Mouse (Mus musculus): ENCODE results near the gene Gins2.

Gins2 gene

DNA sequence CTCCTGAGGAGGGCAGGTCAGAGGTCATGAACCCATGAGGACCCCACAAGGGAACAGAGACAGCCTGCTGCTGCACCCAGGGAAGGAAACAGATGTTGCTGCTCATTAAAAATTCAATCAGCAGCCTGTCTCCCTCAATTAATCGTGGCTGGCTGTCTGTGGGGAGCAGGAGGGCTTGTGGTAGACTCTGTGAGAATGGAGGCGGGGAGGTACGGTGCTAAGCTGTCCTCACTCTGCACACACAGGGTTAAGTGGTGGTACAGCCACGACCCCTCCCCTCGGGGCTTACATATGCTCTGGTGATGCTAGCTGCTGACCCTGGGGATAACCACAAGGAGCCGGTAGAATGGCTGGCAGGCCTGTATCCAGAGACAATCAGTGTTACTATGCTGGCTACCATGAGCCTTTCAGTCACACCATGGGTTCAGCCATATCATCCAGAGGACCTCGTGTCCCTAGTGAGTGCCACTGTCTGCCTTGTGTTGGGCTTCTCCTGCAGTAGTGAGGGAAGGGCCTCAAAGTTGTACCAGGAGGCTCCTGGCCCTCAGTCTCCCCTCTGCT lies 23.9 kb downstream of the Gins2 start:
- in situ Hi-C loops (cut with MseI, MboI), result no loop called here

DNA sequence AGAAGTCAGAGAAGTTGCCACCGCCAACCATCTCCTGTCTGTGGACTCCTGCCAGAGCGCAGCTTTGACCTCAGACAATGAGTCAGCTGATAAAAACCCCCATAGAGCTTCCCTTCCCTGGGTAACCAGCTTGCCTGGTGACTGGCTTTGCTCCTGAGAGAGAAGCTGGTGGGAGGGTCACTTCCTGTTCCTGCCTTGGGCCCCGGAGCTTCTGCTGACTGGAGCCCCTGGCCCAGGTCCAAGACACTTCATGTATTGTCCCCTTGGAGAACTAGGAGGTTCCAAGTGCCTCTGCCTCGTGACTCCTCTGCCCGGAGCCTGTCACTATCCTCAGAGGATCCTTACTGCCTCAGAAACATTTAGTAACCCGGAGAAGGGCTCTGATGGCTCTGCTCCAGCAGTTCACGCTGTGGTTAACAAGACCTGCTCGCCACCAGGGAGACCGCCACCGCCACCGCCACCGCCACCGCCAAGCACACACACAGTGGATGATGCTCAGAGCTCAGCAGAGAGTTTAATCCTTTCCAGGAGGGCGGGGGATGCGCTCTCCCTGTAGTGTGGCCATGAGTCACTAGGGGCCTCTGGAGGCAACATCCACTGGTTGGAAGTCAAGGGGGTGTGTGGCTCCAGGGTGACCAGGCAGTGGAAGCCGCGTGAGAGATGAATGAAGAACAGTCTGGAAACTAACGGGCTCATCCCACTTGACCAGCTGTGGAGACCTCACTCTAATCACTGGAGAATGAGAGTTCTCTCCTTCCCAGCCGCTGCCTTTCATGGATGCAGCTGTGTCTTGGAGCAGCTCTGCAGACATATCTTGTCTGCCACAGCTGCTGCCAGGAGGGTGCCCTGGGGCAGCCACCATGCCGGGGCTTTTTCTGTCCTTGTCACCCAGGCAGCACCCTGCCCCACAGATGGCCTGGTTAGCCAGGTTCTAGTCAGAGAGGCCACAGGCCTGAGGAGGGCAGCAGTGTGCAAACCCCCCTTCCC lies 25.0 kb downstream of the Gins2 start:
- in situ Hi-C loops (cut with MseI, MboI), result no loop called here

DNA sequence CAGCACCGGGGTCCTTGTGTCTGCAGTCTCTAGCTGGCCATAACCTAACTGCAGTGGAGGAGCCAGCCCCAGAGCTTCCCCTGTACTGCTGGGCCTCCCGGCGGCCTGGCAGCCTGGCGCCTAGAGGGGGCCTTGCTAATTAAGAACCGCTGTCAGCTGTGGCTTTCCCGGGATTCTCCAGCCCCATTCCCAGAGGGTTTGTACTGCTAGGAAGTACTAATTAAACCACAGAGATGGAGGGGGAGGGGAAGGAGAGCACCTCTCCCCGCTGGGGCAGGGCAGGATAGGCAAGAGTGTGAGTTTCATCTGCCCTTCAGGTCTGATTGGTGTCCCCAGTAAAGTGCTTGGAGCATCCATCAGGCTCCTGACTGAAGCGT lies 25.8 kb downstream of the Gins2 start:
- in situ Hi-C loops (cut with MseI, MboI), result no loop called here

DNA sequence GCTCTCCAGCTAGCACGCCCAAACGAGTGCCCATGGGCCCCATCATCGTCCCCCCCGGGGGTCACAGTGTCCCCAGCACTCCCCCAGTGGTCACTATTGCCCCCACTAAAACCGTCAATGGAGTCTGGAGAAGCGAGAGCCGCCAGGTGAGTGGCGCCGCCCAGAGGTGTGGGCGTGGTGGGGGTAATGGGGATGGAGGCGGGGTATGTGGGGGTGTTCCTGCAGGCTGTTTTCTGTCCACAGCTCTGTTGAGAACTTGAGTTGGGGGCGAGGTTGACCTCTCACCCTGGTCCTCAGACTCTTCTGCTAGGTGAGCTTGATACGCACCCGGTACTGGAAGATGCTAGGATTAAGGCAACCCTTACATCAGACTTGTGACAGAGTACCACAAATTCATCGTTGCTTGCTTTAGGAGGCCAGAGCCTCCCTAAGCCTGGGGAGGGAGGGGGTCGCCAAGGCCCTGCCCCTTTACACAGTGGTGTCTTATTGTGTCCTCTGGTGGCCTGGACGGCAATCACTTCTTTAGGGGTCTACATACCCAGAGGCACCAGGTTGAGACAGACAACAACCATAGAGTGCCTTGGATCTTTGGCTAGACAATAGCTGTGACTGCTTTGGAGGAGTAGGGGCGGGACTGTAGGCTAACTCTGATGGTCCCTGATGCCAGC lies 26.3 kb downstream of the Gins2 start:
- in situ Hi-C loops (cut with MseI, MboI), result no loop called here

DNA sequence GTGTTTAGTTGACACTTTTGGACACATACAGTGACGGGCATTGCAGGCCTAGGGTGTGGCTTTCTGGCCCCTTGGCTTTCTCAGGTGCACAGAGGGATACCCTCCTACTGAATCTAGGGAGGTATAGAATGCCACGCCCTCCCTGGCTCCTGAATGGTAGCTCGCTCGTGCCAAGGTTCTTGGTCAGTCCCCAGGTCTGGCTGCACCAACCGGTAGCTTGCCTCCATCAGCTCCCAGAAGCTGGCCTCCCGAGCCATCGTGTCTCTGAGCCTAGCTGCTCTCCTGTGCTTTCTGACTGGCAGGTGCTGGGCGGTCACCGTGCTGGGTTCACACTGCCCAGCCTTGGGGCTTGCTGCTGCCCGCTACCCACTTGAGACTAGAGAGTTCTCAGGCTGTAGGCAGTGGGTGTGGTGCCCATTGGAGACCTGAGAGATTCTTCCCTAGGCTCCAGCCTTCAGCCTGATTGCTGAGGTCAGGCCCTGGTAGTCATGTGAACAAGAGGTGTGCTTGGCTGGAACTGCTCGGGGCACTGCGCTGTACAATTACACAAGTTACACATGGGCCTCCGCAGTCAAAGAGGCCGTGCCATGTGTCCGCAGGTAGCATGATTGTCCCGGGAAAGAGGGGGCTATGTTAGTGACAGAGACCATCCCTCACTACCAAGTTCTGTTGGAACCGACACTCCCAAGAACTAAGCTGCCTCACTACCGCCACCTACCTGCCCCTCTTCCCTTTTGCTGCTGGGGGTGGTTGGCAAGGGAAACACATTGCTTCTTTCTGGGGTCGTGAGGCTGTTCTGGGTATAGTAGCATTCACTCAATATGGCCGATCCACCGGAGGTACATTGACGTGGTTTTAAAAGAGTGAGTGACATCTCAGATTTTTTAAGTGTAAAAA lies 27.3 kb downstream of the Gins2 start:
- in situ Hi-C loops (cut with MseI, MboI), result no loop called here

DNA sequence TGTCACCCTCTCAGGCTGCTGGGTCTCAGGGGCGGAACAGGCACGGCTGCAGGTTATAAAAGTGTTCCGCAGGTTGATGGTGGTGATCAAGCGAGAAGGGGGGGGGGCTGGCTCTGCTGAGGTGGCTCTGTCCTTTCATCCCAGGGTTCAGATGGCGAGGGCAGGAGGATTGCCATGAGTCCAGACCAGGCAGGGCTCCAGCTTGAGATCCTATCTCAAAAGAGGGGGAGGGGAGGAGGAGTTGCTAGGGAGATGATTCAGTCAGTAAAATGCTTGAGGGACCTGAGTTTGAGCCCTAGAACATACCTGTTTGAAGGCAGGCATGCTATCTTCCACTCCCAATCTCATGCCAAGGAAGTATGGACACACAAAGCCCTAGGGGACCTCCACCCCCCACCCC lies 28.6 kb downstream of the Gins2 start:
- in situ Hi-C loops (cut with MseI, MboI), result no loop called here

DNA sequence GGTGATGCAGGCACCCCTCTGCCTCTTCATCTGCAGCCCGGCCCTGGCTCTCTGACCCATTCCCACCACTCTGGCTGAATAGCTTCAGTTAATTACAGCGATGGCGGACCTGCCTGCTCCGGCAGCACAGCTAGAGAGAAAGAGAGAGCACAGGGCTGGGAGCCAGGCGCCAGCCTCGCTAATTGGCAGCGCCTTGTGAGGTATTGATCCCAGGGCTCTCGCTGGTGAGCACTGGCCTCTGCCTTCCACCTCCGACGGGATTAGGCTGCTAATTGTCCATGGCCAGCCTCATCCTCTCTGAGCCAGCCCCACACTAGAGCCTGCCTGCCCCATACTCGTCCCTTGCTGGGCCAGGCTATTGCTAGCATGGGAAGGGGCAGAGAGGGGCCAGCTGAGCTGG lies 29.4 kb downstream of the Gins2 start:
- in situ Hi-C loops (cut with MseI, MboI), result no loop called here

DNA sequence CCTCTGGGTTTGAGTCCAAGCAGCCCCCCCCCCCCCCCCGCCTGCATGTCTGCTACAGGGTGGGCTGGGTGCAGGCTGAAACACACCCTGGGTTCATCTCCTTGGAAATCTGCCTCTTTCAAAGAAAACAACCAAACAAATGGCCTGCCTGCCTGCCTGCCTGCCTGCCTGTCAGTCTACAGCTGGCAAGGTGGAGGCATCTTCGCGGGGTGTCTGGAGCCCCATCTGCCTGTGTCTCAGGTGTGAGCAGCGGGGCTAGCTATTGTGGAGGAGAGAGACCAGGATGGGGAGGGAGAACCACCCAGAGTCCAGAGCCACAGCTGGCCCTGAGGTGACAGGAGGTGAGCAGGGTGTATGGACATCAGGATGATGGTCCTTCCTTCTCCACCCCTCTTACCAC lies 30.9 kb downstream of the Gins2 start:
- in situ Hi-C loops (cut with MseI, MboI), result no loop called here

DNA sequence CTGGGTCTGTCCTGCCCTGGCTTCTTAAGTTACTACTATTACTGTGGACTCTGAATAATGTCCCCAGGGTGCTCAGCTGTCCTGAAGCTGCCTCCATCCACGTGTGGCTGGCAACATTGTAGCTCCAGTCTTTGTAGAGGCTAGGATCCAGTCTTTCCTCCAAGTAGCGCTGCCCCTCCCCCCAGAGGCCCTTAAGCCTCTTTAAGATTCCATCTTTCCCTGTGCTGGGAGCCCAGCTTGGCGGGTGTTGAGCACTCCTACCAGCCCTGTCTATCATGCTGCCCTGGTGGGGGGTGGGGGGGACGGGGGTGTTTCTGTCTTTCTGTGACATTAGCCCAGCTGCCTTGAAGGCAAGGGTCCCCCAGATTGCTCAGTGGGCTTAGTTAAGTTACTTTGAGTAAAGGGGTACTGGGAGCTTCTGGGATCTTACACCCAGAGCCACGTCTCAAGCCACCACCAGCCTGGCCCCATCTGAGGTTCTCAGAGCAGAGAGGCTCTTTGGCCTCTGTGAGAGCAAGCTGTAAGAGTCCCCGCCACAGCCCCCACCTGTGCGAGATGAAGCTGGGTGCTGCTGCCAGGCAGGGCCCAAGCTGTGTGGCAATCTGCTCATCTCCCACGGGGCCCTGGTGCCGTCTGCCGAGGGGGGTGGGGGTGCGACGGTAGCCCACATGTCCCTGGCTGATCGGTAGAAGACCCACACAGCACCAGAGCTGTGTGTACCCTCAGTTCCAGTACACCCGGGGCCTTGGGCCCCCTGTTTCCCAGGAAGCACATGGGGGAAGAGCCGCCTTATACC lies 31.7 kb downstream of the Gins2 start:
- in situ Hi-C loops (cut with MseI, MboI), result no loop called here

DNA sequence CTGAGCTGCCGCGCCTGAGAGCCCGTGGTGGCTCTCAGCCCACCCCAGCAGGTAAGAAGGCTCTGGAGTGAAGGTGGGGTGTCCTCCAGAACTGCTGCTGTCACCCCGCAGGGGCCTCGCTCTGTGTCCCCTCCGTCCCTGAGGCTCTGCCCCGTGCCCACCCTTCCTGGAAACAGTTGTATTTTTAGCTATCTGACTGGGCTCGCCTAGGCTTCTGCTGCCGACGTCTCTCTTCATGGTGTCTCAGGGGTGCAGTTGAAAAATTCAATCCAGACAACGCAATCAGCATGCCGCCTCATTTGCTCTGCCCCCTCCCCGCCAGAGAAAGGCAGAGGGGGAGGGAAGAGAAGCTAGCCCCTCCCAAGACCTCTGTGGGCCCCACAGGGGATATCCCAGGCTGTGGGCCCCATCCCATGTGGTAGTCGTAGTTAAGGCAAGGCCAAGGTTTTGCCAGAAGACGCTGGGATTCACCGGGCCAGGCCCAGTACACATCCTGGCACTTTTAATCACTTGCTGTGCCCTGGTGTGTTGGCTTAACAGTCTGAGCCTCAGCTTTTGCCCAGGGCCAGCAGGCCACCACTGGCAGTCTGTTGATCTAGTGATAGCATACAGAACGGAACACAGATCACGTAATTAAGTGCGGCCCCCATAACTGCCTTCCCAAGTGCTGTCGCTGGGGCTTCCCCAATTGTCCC lies 32.8 kb downstream of the Gins2 start:
- in situ Hi-C loops (cut with MseI, MboI), result no loop called here

DNA sequence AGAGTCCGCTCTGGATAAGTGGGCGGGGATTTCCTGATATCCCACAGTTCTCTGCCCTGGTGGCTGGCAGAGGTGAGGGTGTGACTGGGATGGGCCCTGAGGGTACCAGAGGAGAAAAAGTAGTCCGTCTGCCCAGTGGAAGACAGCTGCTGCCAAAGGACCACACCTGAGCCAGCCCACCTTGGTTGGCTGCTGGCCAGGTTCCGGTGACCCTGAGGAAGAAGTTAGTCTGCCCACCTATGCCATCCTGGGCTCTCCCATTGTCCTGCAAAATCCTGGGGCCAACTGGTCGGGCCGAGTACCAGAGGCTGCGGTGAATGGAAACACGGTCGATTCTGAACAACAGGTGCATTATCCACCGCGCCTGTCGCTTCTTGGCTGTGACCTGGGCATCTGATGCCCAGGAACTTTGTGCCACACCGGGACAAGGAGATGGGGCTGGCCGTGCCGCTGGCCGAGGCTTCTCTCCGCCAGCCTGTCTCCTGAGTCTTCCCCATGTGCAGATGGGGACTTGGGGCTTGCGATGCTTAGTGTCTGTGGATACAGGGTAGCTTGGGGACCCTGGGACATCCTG lies 34.6 kb downstream of the Gins2 start:
- in situ Hi-C loops (cut with MseI, MboI), result no loop called here

DNA sequence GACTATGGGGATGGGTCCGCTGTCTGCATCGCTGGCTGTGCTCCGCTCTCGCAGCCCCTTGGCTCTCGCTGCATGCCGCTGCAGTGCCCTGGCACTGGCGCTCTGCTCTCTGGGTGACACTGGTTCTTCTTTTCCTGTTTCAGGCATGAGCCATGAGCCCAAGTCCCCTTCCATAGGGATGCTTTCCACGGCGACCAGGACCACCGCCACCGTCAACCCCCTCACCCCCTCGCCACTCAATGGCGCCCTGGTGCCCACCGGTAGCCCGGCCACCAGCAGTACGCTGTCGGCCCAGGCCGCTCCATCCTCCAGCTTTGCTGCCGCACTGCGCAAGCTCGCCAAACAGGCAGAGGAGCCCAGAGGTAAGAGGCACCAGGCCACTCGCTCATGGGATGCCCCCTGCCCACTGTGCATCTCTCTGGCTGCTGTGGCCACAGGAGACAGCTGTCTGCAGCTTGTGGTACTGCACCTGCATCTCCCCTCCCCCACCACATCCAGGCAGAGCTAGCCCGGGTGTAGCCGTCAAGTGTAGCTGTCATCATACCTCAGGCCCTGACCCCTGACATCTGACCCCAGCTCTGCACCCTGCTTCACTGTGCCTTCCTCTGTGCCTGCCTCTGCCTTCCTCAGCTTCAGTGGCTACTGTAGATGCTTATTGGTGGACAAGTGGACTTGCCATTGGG lies 35.5 kb downstream of the Gins2 start:
- in situ Hi-C loops (cut with MseI, MboI), result no loop called here

DNA sequence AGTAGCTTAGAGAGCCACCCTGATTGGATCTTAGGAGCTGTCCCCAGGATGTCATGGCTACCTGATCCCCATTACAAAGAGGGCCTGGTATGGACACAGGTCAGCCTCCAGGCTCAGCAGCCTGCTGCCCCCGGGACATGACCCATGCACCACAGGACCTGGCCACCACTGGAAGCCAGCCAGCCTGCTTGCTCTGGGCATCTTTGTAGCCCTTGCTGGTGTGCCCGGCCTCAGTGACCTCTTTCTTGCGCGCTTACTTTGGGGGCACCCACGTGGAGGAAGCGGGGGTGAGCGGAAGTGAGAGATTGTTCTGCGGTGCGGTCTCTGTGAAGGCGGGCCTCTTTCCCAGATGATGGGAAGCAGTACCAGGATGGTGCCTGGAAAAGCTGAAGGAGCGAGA lies 36.6 kb downstream of the Gins2 start:
- in situ Hi-C loops (cut with MseI, MboI), result no loop called here

DNA sequence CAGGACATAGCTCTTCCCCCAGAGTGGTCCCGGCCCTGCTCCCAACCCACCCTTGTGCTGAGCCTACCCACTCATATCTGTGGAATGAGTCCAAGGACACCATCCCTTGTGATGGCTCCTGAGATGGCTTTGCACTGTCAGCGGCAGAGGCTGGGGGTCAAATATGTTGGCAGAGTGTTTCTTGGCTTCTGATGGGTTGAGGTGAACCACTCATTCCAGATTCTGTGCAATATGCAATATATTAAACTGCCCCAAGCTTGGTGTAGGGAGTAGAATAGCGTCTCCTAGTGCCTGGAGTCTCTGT lies 37.5 kb downstream of the Gins2 start:
- in situ Hi-C loops (cut with MseI, MboI), result no loop called here

DNA sequence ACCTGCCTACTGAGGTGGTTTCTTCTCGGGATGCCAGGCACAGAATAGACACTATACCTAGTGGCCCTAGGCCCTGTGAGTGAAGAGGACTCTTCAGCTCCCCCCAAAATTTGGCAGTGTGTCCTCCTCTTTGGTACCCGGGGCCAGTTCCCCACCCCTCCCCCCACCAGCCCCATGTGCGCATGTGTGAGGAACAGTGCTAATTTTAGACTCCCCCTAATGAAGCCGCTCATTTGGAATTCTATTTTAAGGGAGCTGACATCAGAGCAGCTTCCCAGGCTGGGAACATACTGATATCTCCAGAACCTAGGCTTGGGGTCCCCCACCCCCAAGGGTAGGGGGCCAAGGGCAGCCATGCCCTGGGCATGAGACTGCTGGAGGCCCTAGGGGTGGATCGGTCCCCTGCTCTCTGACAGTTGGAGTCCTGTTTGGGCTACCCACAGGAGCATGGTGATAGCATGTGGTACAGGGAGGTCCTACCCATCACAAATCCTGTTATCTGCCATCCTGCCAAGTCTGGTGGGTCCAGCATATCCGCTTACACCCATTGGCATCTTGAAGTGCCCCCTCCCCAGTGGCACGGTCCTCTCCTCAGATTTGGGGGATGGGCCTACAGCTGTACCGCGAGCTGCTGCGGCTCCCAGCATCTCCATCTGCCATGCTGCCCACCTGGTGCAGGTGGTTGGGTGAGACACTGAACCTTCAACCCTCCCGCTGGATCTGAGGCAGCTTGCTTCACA lies 38.0 kb downstream of the Gins2 start:
- in situ Hi-C loops (cut with MseI, MboI), result no loop called here

DNA sequence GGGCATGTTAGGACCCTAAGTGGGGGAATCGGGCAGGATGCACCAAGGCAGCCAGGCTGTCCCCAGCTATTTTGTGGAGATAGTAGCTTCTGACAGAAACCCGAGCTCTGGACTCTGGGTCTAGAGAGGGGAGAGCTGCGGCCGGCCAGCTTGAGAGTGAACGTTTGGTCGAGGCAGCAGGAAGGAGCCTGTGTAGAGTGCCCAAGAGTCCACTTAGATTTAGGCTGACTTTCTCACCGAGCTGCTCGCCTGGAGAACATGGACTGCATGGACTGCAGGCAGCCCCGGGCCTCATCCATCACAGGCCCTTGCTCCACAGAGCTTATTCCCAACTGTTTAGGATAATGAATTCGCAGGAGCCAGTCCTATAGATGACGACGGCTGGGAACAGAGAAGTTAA lies 38.7 kb downstream of the Gins2 start:
- in situ Hi-C loops (cut with MseI, MboI), result no loop called here

DNA sequence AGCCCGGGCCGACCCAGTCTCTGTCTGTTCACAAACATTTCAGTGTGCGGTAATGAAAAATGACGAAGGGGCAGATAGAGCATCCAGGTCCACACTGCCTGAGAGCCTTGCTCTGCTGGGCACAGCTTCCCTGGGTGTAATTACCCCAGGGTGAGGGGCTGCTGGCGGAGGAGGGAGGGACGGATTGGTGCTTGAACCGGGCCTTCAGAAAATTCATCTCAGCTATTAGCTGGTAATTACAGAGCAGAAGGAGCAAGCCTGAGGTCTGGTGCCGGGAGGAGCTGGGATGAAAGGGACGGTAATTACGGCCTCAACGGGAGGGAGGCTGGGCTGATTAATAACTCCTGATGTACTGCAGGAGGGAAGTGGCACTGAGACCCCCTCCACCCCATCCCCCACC lies 39.2 kb downstream of the Gins2 start:
- in situ Hi-C loops (cut with MseI, MboI), result no loop called here

DNA sequence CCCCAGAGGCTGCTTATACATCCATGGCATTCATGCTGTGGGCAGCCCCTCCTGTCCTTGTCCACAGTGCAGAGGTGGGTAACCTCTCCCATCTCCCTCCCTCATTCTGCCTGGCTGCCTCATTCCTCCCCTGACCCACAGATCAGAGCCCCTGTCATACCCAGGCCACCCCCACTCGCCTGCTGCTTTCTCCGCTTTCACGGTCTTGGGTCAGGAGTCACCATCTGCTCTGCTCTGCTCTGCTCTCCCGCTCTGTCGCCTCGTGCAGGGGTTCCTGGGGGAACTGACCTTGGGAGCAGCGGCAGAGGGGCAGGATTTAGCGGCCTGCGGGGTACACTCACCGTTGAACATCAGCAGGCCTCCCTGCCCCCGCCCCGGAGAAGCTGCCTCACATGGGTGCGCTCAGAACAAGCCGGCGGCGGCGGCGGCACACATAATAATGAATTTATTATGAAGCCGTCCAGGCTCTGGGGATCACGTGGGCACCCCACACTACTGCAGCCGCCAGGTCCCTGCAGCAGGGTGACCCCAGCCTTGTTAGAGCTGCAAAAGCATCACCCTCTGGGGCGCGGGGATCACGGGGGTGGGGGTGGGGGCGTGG lies 39.7 kb downstream of the Gins2 start:
- in situ Hi-C loops (cut with MseI, MboI), result no loop called here
